Mouse (Mus musculus): Measurements from ENCODE around the gene Otop3.

The Otop3 gene

GRCm38 (mm10) chr11:115334531-115334930, at the start of gene Otop3:
Gene Otop3, plus strand, starts transcription at chr11:115334731.
- DNase-seq (ENCODE audit: low spot score in 2 of 2), result no peak

DNA sequence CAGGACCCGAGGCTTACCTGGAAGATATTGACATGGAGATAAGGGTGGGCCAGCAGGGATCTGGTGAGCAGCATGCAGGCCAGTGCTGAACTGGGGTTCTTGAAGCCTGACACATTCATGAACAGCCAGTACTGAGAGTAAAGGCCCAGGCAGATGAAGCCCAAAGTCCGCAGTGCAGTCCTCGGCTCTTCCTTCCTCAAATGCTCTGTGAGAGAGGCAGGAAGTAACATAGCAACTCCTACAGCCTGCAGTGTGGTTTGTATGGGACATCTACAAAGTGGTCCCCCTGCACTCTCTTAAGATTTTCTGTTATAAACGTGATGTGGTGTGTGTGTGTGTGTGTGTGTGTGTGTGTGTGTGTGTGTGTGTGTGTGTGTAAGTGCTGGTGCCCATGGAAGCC, 49.2 kb upstream of the Otop3 start:
- DNase-seq (ENCODE audit: low spot score in 2 of 2), result no peak

DNA sequence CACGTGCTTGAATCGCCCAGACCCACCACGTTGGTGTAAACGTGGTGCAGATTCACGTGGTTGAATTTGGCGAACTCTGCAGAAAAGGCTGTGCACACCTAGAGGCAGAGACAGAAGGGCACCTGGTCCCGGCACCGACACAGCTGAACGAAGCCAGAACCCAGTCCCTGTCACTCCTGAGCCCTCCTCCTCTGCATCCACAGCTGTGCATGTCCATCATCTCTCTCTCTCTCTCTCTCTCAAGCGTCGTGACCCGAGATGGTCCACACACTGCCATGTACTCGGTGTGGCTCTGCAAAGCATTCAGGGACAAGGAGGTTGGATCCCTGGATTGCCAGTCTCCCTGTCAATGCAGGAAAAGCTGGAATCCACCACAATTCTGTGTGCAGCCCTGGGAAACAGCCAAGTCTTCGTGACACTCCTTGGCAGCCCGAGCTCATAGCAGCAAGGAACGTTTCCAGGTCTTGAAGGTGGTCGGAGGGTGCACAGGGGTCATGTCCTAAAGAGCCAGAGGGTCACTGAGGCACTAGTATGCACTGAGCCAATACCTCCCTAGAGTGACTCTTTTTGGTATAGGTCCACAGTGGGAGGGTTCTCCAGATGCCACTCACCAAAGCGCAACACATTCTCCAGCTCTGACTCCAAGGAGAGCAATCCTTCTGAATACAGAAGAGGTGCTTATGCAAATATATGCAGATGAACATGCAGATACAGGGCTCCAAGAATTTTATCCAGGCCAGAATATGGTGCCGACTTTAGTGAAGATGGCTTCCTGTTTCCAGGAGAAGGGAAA, 48.1 kb upstream of the Otop3 start:
- no peak for DNase-seq (ENCODE audit: low spot score in 2 of 2)

- no peak for DNase-seq (ENCODE audit: low spot score in 2 of 2)
These were observed 47.1 kb upstream of the Otop3 start for GRCm38 (mm10) chr11:115287386-115287785.

DNA sequence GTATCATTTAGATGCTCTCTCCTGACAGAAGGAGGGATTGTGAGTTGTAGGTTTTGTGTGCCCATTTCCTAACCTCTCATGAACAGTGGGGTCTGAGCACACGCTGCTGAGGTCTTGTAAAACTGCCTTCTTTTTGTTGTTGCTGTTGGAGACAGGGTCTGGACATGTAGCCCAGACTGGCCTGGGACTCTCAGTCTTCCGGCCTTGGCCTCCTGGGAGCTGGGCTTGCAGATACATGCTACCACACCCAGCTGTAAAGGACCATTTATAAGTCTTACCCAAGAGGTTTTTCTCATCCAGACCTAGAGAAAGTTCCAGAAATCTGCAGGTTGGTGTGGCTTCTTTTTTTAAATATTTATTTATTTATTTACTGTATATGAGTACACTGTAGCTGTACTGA, 46.2 kb upstream of the Otop3 start:
- DNase-seq (ENCODE audit: low spot score in 2 of 2), result no peak

GRCm38 (mm10) chr11:115289885-115290284, 44.6 kb upstream of the Otop3 start:
- no peak for DNase-seq (ENCODE audit: low spot score in 2 of 2)

DNA sequence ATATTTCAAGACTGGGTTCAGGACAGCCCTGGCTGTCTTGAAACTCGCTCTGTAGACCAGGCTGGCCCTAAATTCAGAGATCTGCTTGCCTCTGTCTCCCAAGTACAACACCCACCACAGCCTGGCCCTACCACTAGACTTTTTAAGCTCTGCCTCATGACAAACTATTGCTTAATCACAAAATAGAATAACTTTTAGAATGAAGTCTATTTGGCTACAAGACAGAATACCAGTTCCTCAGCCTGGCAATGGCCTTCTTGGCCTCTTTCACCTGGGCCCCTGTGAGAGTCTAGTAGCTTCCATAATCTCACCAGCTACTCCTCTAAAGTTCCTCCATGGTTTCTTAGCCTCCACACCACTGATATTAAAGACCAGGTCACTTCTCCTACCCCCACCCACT, 44.2 kb upstream of the Otop3 start:
- no peak for DNase-seq (ENCODE audit: low spot score in 2 of 2)

DNA sequence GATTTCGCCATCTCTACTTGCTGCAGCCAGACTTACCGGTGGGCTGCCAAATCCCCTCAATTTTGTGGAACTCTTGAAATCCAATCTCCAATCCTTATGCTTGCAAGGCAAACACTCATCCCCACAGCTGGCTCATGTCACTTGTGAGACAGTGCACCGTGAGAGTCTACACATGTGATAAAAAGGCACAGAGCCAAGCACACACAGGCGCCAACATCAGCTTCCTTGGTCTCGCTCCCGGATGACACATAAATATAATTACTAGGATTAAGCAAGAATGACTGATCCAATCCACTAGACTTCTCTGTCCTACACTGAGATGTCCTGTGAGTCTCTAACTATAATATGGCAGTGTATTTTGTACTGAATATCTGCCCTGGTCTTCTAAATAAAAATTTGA, 43.6 kb upstream of the Otop3 start:
- DNase-seq (ENCODE audit: low spot score in 2 of 2), result no peak

DNA sequence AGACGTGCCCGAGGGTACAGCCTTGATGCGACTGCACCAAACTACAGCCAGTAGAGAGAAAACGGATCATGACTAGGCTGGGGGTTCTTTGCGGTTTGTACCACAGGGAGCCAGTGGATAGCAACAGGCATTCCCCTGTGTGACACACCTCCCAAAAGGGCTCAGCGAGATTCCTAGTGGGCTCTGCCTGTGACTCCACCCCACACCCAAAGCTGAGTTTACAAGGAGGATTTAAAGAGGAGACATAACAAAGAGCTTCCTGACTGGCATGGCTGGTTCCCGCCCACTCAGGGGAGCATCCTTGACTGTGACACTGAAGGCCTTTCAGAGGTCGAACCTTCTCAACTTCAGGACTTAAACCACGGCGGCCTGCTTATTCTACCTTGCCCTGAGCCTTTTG, 43.0 kb upstream of the Otop3 start:
- no peak for DNase-seq (ENCODE audit: low spot score in 2 of 2)

DNA sequence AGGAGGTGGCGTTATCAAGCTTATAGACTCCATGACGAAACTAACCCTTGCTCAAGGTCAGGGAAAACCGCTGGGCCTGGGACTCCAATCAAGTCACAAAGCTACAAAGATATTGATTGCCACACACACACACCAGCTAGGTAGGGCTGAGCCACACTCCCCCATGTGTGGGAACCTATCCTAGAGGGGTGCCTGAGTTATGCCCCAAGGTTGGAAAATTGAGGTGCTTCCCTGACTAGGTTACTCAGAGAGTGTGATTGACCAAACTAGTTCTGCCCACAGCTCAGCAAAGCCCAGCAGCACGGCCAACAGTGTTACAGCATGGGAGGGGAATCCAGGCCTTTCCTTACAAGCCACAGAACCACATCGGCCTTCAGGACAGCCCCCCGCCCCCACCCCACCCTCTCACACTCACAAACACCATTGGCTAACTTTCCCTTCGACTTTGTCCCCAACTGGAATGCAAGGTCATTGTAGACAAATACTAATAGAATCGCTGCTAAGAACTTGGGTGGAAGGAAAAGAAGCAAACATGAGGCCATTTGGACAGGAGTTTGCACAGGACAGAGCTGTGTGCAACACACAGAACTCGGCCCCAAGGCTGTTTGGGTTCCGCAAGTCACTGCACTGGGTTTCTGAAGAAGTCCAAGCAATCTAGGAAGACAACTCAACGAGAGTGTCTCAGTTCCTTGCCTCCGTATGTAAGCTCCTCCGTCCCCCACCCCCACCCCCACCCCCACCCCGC, 41.7 kb upstream of the Otop3 start:
- DNase-seq (ENCODE audit: low spot score in 2 of 2), result no peak

DNA sequence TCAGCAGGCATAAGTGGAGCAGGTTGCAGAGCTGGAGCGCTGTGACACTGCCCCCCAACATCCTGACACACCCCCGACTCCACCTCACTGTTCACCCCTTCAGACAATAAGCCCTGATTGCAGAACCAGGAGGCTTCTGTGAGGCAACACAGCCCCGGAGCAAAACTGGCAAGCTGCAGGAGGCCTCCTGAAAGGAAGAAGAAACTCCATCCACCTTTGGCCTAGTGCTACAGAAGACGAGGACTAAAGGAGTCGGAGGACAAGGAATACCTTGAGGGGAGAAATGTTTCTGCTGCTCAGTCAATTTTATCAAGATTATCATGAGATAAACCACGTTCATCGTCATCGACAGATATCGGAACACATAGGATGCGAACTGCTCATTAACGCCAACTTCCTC, 38.6 kb upstream of the Otop3 start:
- DNase-seq (ENCODE audit: low spot score in 2 of 2), result no peak

DNA sequence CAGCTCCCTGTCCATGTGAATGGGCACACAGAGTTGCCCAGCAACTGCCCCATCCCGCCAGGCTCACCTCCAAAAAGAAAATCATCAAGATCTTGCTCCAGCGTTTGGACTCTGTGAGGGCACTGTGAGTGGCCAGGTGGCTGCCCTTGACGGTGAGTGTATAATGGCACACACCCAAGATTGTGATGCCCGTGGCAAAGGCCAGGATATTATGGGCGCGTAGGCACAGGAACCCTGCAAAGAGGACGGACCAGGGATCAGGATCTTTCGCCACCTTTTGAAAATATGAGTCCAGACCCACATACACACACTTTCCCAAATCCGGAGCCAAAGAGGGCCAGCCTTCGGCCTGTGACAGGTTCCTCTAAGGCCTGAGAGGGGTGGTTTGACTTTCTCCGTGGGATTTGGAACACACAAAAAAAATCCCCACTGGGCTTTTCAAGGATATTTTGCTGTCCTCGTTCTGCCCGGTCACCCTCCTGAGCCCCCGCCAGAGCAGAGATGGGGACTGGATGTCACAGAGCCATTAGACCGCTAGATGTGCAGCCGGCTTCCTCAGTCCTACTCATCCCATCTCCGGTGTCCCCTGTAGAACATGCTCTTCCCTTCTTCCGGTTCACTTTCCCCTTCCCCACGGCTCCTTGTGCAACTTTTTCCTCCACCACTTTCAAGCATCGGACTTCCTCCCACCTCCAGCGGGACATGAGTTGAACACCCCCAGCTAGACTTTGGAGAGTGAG, 37.9 kb upstream of the Otop3 start:
- no peak for DNase-seq (ENCODE audit: low spot score in 2 of 2)

- peak; percentile 68 to 72 for DNase-seq (ENCODE audit: low spot score in 2 of 2)
These were observed 37.2 kb upstream of the Otop3 start, which contains the start of gene Fads6 for GRCm38 (mm10) chr11:115297214-115297826. Gene Fads6, minus strand, starts transcription at chr11:115297663.

GRCm38 (mm10) chr11:115298160-115298559, 36.4 kb upstream of the Otop3 start:
- DNase-seq (ENCODE audit: low spot score in 2 of 2), result no peak

GRCm38 (mm10) chr11:115300745-115301144, 33.8 kb upstream of the Otop3 start:
- no peak for DNase-seq (ENCODE audit: low spot score in 2 of 2)

- DNase-seq (ENCODE audit: low spot score in 2 of 2), result no peak
These were observed 33.2 kb upstream of the Otop3 start for GRCm38 (mm10) chr11:115301351-115301750.

DNA sequence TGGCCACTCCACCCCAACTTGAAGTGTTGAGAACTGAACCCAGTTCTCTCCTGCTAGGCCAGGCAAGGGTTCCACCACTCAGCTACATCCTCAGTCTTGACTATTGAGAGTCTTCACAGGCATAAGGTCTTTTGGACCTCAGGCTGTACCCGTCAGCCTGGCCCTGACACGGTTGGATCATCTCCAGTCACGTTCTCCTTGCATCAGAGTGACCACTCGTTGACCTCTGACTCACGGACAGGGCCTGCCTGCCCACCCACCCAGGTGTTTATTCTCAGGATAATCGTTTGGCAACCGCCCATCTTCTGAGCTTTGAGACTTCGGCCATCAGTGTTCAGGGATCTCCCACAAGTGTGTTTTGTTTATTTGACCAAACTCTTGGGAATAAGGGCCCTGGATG, 31.4 kb upstream of the Otop3 start:
- no peak for DNase-seq (ENCODE audit: low spot score in 2 of 2)

DNA sequence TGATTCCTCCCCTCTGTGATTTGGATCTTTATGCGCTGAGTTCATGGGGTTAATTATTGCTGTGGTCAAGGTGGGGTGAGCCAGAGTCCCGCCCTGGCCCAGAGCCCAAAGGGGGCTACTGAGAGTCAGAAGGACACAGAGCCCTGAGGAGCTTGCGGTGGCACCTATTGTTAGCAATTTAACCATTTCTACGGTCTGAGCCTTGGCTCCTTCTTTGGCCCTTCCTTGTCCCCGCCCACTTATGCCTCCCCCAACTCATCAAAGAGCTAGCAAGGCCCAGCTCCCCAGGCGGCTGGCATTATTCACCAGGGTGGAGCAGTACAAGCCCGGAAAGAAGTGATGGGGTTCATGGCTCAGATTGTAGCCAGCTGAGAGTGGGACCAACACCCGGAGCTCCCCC, 27.7 kb upstream of the Otop3 start, which contains the start of gene Otop2:
Gene Otop2, plus strand, starts transcription at position 301 of the 400 bp plus-strand sequence.
- DNase-seq (ENCODE audit: low spot score in 2 of 2), result no peak

DNA sequence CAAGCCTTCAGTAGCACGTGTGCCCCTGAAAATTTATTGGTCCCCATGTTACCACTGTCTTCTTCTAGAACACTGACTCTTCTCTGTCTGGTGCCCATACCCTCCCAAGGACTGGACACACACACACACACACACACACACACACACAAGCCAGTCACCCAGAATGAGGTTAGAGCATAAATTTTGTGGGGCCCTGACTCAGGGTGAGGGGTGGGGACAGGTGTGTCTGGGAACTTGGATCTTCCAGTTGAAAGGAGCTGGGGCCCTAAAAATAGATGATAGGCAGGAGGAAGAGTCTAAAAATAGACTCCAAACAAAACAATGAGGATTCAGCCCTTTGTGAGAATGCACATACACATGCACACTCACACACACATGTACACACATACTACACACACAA, 25.8 kb upstream of the Otop3 start:
- no peak for DNase-seq (ENCODE audit: low spot score in 2 of 2)

DNA sequence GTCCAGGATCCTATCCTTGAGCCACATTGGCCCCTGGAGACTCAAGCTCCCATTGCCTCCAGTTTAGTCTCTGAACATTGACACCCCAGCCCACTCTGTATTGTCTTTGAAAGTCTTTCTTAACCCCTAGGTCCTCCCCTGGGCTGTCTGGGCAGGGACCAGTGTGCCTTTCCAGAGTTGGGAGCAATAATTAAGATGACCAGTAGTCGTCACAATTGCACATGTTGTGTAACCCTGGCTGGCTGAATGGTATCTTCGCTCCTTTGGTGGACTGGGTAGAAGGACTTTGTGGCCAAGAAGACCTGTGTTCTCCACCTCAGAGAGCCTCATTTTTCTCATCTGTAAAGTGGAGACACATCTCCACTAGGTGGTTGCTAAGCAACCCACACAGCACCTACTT, 20.3 kb upstream of the Otop3 start:
- no peak for DNase-seq (ENCODE audit: low spot score in 2 of 2)

DNA sequence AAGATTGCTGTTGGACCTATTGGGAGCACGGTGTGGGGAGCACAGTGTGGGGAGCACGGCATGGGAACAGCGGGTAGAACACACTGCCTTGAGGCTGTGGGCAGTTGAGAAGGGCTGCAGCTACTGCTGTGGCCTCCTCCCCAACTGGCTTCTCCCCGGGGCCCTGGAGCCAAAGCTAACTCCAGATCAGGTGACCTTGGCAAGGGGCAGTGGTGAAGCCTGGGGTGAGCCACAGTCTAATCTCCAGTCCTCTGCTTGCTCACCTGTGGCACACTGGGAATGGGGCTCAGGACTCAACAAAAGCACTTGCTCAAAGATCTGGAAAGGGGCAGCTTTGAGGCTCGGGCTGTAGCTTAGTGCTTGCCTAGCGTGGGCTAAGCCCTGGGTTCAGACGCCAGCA, 17.3 kb upstream of the Otop3 start:
- DNase-seq (ENCODE audit: low spot score in 2 of 2), result no peak

Measured in right cerebral cortex, adult 2 months (tissue).